Mouse (Mus musculus) forebrain, postnatal 0 days (tissue): ENCODE measurements around the gene Homer1. TPM values are rescaled to one million over a fixed set of nuclear protein-coding genes. Genes with fewer than 3 reads are reported as not detected.

Source experiments
- ATAC-seq: fragments of 200-750 bp; cut with Nextera tagmentation; 2 replicates; pipeline ENCODE4 v1.8.0; 2017; ENCODE audit warnings: mild to moderate bottlenecking, moderate library complexity
- DNase-seq: peaks from one replicate; pipeline ENCODE4 v3.0.0-alpha.2; 2015
- H3K27ac ChIP-seq: fragments of 300-500 bp; sonication (generic); 2 replicates; pipeline ENCODE4 v1.5.1; 2014; ENCODE audit warnings: low read depth, mild to moderate bottlenecking, antibody characterized with exemption, low read length, moderate library complexity, mixed read lengths
- H3K27me3 ChIP-seq: fragments of 300-500 bp; sonication (generic); 2 replicates; pipeline ENCODE4 v1.6.1; 2014; ENCODE audit warnings: mild to moderate bottlenecking, low read length, mixed read lengths; ENCODE audit not compliant: insufficient read depth
- H3K36me3 ChIP-seq: fragments of 300-500 bp; sonication (generic); 2 replicates; pipeline ENCODE4 v1.6.1; 2014; ENCODE audit warnings: mild to moderate bottlenecking, moderate library complexity; ENCODE audit not compliant: insufficient read depth
- H3K4me1 ChIP-seq: fragments of 300-500 bp; sonication (generic); 2 replicates; pipeline ENCODE4 v1.6.1; 2014; ENCODE audit warnings: antibody characterized with exemption; ENCODE audit not compliant: insufficient read depth
- H3K4me2 ChIP-seq: fragments of 300-500 bp; sonication (generic); 2 replicates; pipeline ENCODE4 v1.6.1; 2014; ENCODE audit warnings: low read depth, mild to moderate bottlenecking, moderate library complexity
- H3K4me3 ChIP-seq: fragments of 300-500 bp; sonication (generic); 2 replicates; pipeline ENCODE4 v1.5.1; 2014; ENCODE audit warnings: low read depth, low read length, mixed read lengths
- H3K9ac ChIP-seq: fragments of 300-500 bp; sonication (generic); 2 replicates; pipeline ENCODE4 v1.6.1; 2014; ENCODE audit warnings: mild to moderate bottlenecking
- H3K9me3 ChIP-seq: fragments of 300-500 bp; sonication (generic); 2 replicates; pipeline ENCODE4 v1.6.1; 2016; ENCODE audit warnings: low read length
- CTCF ChIP-seq: sonication (generic); IDR thresholded peaks from 2 replicates; pipeline ENCODE4 v1.5.1; 2016; ENCODE audit warnings: antibody characterized with exemption, control low read depth, low read depth
- WGBS: fragments of 180-500 bp; shearing (Covaris S2); extraction: QIAGEN DNeasy Blood & Tissue Kit; methylation state at CpG from one replicate; pipeline ENCODE4 v1.1.7; 2014; 5-methylcytosine and 5-hydroxymethylcytosine counted together
- polyA plus RNA-seq: library from polyadenylated mRNA; unstranded; fragments of >200 nt; fragmentation: Nextera tagmentation; extraction: Ambion mirVana; gene quantifications from 2 replicates; pipeline ENCODE4 v1.2.1, GENCODE M21; 2015
- total RNA-seq: library from RNA; depleted of rRNA; stranded (reverse); fragments of >200 nt; gene quantifications from 2 replicates; pipeline ENCODE4 v1.2.3, GENCODE M21; 2014; rRNA removed

Gene Homer1
- total RNA-seq (102 and 110 TPM in 2 replicates), polyA plus RNA-seq (14.3 and 14.8 TPM in 2 replicates)

- 44% methylated on average over 5 of the region's 5 CpGs for WGBS
- Histone ChIP-seq H3K27me3 (no peaks in the 10 kb centered on the region), H3K4me3 (no peak within 1 kb of the TSS), H3K9ac (no peak within 1 kb of the TSS), H3K27ac (no peak within 1 kb of the TSS), H3K4me2 (no peak within 1 kb of the TSS), H3K4me1 (no peaks in the 10 kb centered on the region), H3K9me3 (no peaks in the 10 kb centered on the region), H3K36me3 (no peaks in the 10 kb centered on the region)
- ATAC-seq (no peak), DNase-seq (peak; percentile 20)
- no peak for TF ChIP-seq CTCF
Measured at GRCm38 (mm10) chr13:93299316-93299715, at the start of gene Homer1. Gene Homer1 (plus strand): TSS chr13:93299635.

GRCm38 (mm10) chr13:93251732-93252131 is 47.7 kb upstream of the Homer1 start:
- TF ChIP-seq CTCF = no peak
- Histone ChIP-seq H3K27me3 (no peaks in the 10 kb centered on the region), H3K27ac (no peak overlapping the region), H3K4me2 (no peak overlapping the region), H3K9me3 (no peaks in the 10 kb centered on the region), H3K9ac (no peak overlapping the region), H3K4me1 (no peaks in the 10 kb centered on the region), H3K36me3 (no peaks in the 10 kb centered on the region), H3K4me3 (no peak overlapping the region)
- no peak for DNase-seq
- ATAC-seq = no peak
- 89% methylated on average over 6 of the region's 6 CpGs for WGBS

- 62% methylated on average over 10 of the region's 10 CpGs for WGBS
- DNase-seq (no peak), ATAC-seq (no peak)
- Histone ChIP-seq H3K36me3 (no peaks in the 10 kb centered on the region), H3K27me3 (no peaks in the 10 kb centered on the region), H3K4me2 (no peak overlapping the region), H3K4me3 (no peak overlapping the region), H3K9me3 (no peaks in the 10 kb centered on the region), H3K9ac (no peak overlapping the region), H3K27ac (no peak overlapping the region), H3K4me1 (no peaks in the 10 kb centered on the region)
- no peak for TF ChIP-seq CTCF
Measured at GRCm38 (mm10) chr13:93252175-93252574, 47.3 kb upstream of the Homer1 start.

GRCm38 (mm10) chr13:93252941-93253340 is 46.5 kb upstream of the Homer1 start:
- WGBS = 86% methylated on average over 5 of the region's 5 CpGs
- no peak for ATAC-seq
- Histone ChIP-seq H3K36me3 (no peaks in the 10 kb centered on the region), H3K9ac (no peak overlapping the region), H3K9me3 (no peaks in the 10 kb centered on the region), H3K27ac (no peak overlapping the region), H3K4me3 (no peak overlapping the region), H3K4me2 (no peak overlapping the region), H3K27me3 (no peaks in the 10 kb centered on the region), H3K4me1 (no peaks in the 10 kb centered on the region)
- no peak for TF ChIP-seq CTCF
- DNase-seq = no peak

GRCm38 (mm10) chr13:93267151-93267550 is 32.3 kb upstream of the Homer1 start:
- DNase-seq (no peak), ATAC-seq (no peak)
- Histone ChIP-seq H3K36me3 (no peaks in the 10 kb centered on the region), H3K4me3 (no peak overlapping the region), H3K9ac (no peak overlapping the region), H3K4me2 (no peak overlapping the region), H3K9me3 (no peaks in the 10 kb centered on the region), H3K27me3 (no peaks in the 10 kb centered on the region), H3K4me1 (no peaks in the 10 kb centered on the region), H3K27ac (no peak overlapping the region)
- TF ChIP-seq CTCF = no peak
- WGBS = 91% methylated on average over 2 of the region's 2 CpGs

- Histone ChIP-seq H3K4me1 (no peaks in the 10 kb centered on the region), H3K27me3 (no peaks in the 10 kb centered on the region), H3K36me3 (no peaks in the 10 kb centered on the region), H3K9me3 (no peaks in the 10 kb centered on the region), H3K4me3 (no peak overlapping the region), H3K27ac (no peak overlapping the region), H3K9ac (no peak overlapping the region), H3K4me2 (no peak overlapping the region)
- DNase-seq = no peak
- TF ChIP-seq CTCF = no peak
- WGBS = 95% methylated on average over 5 of the region's 5 CpGs
- ATAC-seq = no peak
Measured at GRCm38 (mm10) chr13:93300581-93300980, 1.1 kb downstream of the Homer1 start.

- Histone ChIP-seq H3K9me3 (no peaks in the 10 kb centered on the region), H3K9ac (no peak overlapping the region), H3K36me3 (no peaks in the 10 kb centered on the region), H3K27me3 (no peaks in the 10 kb centered on the region), H3K4me1 (no peaks in the 10 kb centered on the region), H3K27ac (no peak overlapping the region), H3K4me2 (no peak overlapping the region), H3K4me3 (no peak overlapping the region)
- no peak for TF ChIP-seq CTCF
- ATAC-seq (no peak), DNase-seq (no peak)
- 90% methylated on average over 2 of the region's 2 CpGs for WGBS
Measured at GRCm38 (mm10) chr13:93301060-93301459, 1.6 kb downstream of the Homer1 start.
